Mouse (Mus musculus) CH12.LX (cell line): ENCODE measurements around the gene Ktn1. TPM values are rescaled to one million over a fixed set of nuclear protein-coding genes. Genes with fewer than 3 reads are reported as not detected.
A peak's percentile ranks its signal among the peaks of the same experiment; 100 is the strongest.

Source experiments
- DNase-seq: peaks from one replicate; pipeline ENCODE4 v3.0.0-alpha.2; 2013; ENCODE audit errors: extremely low read depth
- H3K27ac ChIP-seq: 2 replicates; pipeline ENCODE4 v1.5.1; 2012; ENCODE audit warnings: low read depth, mild to moderate bottlenecking, control low read depth, moderate library complexity; ENCODE audit not compliant: insufficient read depth
- H3K27me3 ChIP-seq: replicated peaks from 2 replicates; pipeline ENCODE3; 2012; ENCODE audit warnings: inconsistent platforms
- H3K36me3 ChIP-seq, 2 experiments: replicated peaks in 1 of 2; 2 replicates each; pipeline versions ENCODE3 to v1.6.1; 2012; ENCODE audit warnings: inconsistent platforms in 1 of 2, low read length in 1 of 2, mild to moderate bottlenecking in 1 of 2, mixed read lengths in 1 of 2, moderate library complexity in 1 of 2; ENCODE audit not compliant: control insufficient read depth in 1 of 2, insufficient read depth in 1 of 2
- H3K4me1 ChIP-seq, 2 experiments: 2 replicates each; pipeline ENCODE4 v1.6.1; 2012; ENCODE audit warnings: inconsistent platforms in 1 of 2, moderate library complexity in 1 of 2; ENCODE audit not compliant: insufficient read depth in 2 of 2, control insufficient read depth in 1 of 2
- H3K4me2 ChIP-seq: 2 replicates; pipeline ENCODE4 v1.6.1; 2012; ENCODE audit warnings: low read depth, mild to moderate bottlenecking, control low read depth; ENCODE audit not compliant: poor library complexity, insufficient read depth, severe bottlenecking
- H3K4me3 ChIP-seq, 3 experiments: fragments of 150-350 bp in 1 of 3; sonication (generic) in 1 of 3; replicated peaks in 1 of 3; 2 replicates each; pipeline versions ENCODE3 to v1.5.1; 2011 to 2012; ENCODE audit warnings: low read depth in 2 of 3, low read length in 2 of 3, mild to moderate bottlenecking in 2 of 3, moderate library complexity in 2 of 3, control low read depth in 1 of 3, improper control_type of control experiment in 1 of 3, inconsistent platforms in 1 of 3, mixed read lengths in 1 of 3; ENCODE audit not compliant: poor library complexity in 1 of 3
- H3K79me2 ChIP-seq: replicated peaks from 2 replicates; pipeline ENCODE4 v1.6.1; 2012; ENCODE audit warnings: mild to moderate bottlenecking, moderate library complexity; ENCODE audit not compliant: control insufficient read depth, poor library complexity, insufficient read depth, severe bottlenecking; ENCODE audit errors: extremely low read depth
- H3K9ac ChIP-seq: 2 replicates; pipeline ENCODE4 v1.6.1; 2012; ENCODE audit warnings: low read depth, mild to moderate bottlenecking, control low read depth, moderate library complexity; ENCODE audit not compliant: insufficient read depth
- H3K9me3 ChIP-seq: replicated peaks from 2 replicates; pipeline ENCODE3; 2012; ENCODE audit warnings: low read length, inconsistent platforms, mixed read lengths
- BHLHE40 ChIP-seq: IDR thresholded peaks from 2 replicates; pipeline ENCODE4 v1.6.1; 2011; ENCODE audit warnings: mild to moderate bottlenecking, low read depth, low read length, improper control_type of control experiment
- CHD2 ChIP-seq: IDR thresholded peaks from 2 replicates; pipeline ENCODE4 v1.6.1; 2011; ENCODE audit warnings: low read length, improper control_type of control experiment
- CTCF ChIP-seq, 2 experiments: IDR thresholded peaks in 1 of 2; conservative IDR thresholded peaks in 1 of 2; 2 replicates each; pipeline ENCODE4 v1.5.1; 2011 to 2012; ENCODE audit warnings: low read depth in 2 of 2, low read length in 2 of 2, improper control_type of control experiment in 1 of 2, inconsistent platforms in 1 of 2, mild to moderate bottlenecking in 1 of 2, moderate library complexity in 1 of 2
- ELF1 ChIP-seq: IDR thresholded peaks from 2 replicates; pipeline ENCODE4 v1.6.1; 2014; ENCODE audit warnings: low read depth, mild to moderate bottlenecking, inconsistent platforms, low read length, improper control_type of control experiment
- EP300 ChIP-seq: IDR thresholded peaks from 2 replicates; pipeline ENCODE4 v1.6.1; 2011; ENCODE audit warnings: low read length, improper control_type of control experiment
- ETS1 ChIP-seq: conservative IDR thresholded peaks from 2 replicates; pipeline ENCODE4 v1.6.1; 2012; ENCODE audit warnings: low read depth, mild to moderate bottlenecking, inconsistent platforms, low read length, improper control_type of control experiment, moderate library complexity
- HCFC1 ChIP-seq: IDR thresholded peaks from 2 replicates; pipeline ENCODE4 v1.6.1; 2012; ENCODE audit warnings: low read depth, mild to moderate bottlenecking, inconsistent platforms, low read length, improper control_type of control experiment
- IRF4 ChIP-seq: IDR thresholded peaks from 2 replicates; pipeline ENCODE4 v1.6.1; 2014; ENCODE audit warnings: low read depth, mild to moderate bottlenecking, inconsistent platforms, low read length, improper control_type of control experiment
- JUN ChIP-seq: IDR thresholded peaks from 2 replicates; pipeline ENCODE4 v1.6.1; 2011; ENCODE audit warnings: low read depth, mild to moderate bottlenecking, low read length, improper control_type of control experiment, moderate library complexity; ENCODE audit not compliant: insufficient read depth
- JUND ChIP-seq: conservative IDR thresholded peaks from 2 replicates; pipeline ENCODE4 v1.6.1; 2011; ENCODE audit warnings: low read depth, low read length, improper control_type of control experiment
- MAFK ChIP-seq: IDR thresholded peaks from 2 replicates; pipeline ENCODE4 v1.6.1; 2011; ENCODE audit warnings: low read length, improper control_type of control experiment; ENCODE audit not compliant: insufficient replicate concordance
- MAZ ChIP-seq: IDR thresholded peaks from 2 replicates; pipeline ENCODE4 v1.6.1; 2012; ENCODE audit warnings: low read depth, mild to moderate bottlenecking, inconsistent platforms, low read length, improper control_type of control experiment, moderate library complexity
- MEF2A ChIP-seq: IDR thresholded peaks from 2 replicates; pipeline ENCODE4 v1.6.1; 2014; ENCODE audit warnings: low read depth, mild to moderate bottlenecking, inconsistent platforms, low read length, improper control_type of control experiment, borderline replicate concordance
- MXI1 ChIP-seq: IDR thresholded peaks from 2 replicates; pipeline ENCODE4 v1.6.1; 2011; ENCODE audit warnings: mild to moderate bottlenecking, low read depth, low read length, improper control_type of control experiment
- MYC ChIP-seq: IDR thresholded peaks from 2 replicates; pipeline ENCODE4 v1.6.1; 2011; ENCODE audit warnings: low read depth, mild to moderate bottlenecking, improper control_type of control experiment, low read length
- NRF1 ChIP-seq: IDR thresholded peaks from 2 replicates; pipeline ENCODE4 v1.6.1; 2014; ENCODE audit warnings: low read depth, mild to moderate bottlenecking, inconsistent platforms, low read length, improper control_type of control experiment, moderate library complexity
- PAX5 ChIP-seq: IDR thresholded peaks from 2 replicates; pipeline ENCODE4 v1.6.1; 2012; ENCODE audit warnings: low read length, inconsistent platforms, mixed read lengths
- SIN3A ChIP-seq: IDR thresholded peaks from 2 replicates; pipeline ENCODE4 v1.6.1; 2012; ENCODE audit warnings: low read length, improper control_type of control experiment, inconsistent platforms
- SMC3 ChIP-seq: IDR thresholded peaks from 2 replicates; pipeline ENCODE4 v1.6.1; 2011; ENCODE audit warnings: low read depth, low read length, improper control_type of control experiment
- TBP ChIP-seq: conservative IDR thresholded peaks from 2 replicates; pipeline ENCODE4 v1.6.1; 2011; ENCODE audit warnings: low read depth, low read length, improper control_type of control experiment
- TCF12 ChIP-seq: IDR thresholded peaks from 2 replicates; pipeline ENCODE4 v1.6.1; 2014; ENCODE audit warnings: low read depth, mild to moderate bottlenecking, inconsistent platforms, low read length, improper control_type of control experiment
- USF1 ChIP-seq: IDR thresholded peaks from 2 replicates; pipeline ENCODE4 v1.6.1; 2014; ENCODE audit warnings: low read depth, mild to moderate bottlenecking, inconsistent platforms, low read length, improper control_type of control experiment
- USF2 ChIP-seq: conservative IDR thresholded peaks from 2 replicates; pipeline ENCODE4 v1.6.1; 2011; ENCODE audit warnings: low read depth, low read length, improper control_type of control experiment
- dilution Hi-C: fragments of 300-500 bp; cut with MboI; formaldehyde crosslinking; loops from 2 replicates; pipeline ENCODE4 v1.14.3; 2020; ENCODE audit warnings: low sequenced_read_pairs; ENCODE audit not compliant: extremely low pct_unique_long_range_greater_than_20kb, extremely low pct_ligation_motif_present
- in situ Hi-C: fragments of 300-500 bp; cut with MboI; formaldehyde crosslinking; loops from 3 replicates; pipeline ENCODE4 v1.14.3; 2019; ENCODE audit warnings: low sequenced_read_pairs, low pct_ligation_motif_present, low pct_unique_long_range_greater_than_20kb, mixed read lengths
- polyA plus RNA-seq: library from polyadenylated mRNA; unstranded; fragments of >175 nt; gene quantifications from 2 replicates; pipeline ENCODE4 v1.2.1, GENCODE M21; 2012; ENCODE audit warnings: low read depth; ENCODE audit not compliant: insufficient read length
- total RNA-seq, 2 experiments: library from RNA; depleted of rRNA; stranded (reverse); fragments of 300-350 nt in 1 of 2; fragments of >200 nt in 1 of 2; gene quantifications; 2 replicates each; pipeline ENCODE4 v1.2.3; 2012 to 2014

Gene Ktn1
- total and polyA plus RNA-seq, 3 experiments, result 23.2 to 56.5 (median 25.6) TPM

DNA sequence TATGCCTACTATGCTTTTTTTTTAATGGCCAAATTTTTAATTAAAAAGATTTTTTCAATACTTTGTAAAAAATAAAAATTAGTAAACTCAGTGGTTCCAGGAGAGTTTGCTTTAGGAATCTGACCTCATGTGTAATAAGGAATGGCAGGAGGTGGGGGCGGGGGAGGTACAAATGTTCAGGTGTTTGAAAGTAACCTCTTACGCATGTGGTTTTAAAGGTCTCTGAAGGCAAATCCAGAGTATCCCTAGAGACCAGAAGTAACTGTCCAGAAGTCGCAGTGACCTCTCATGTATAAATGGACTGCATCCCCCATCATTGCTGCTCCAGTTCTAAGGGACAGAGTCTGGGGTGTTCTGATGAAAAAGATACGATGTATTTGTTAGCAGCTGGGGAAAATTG lies 3.0 kb downstream of the Ktn1 start:
- no peak for DNase-seq
- Histone ChIP-seq H3K9me3 (no peaks in the 10 kb centered on the region), H3K36me3 (peaks cover 0 to 10% of the 10 kb centered on the region in 2 experiments), H3K4me3 (no peak overlapping the region), H3K79me2 (peaks cover 42% of the 10 kb centered on the region), H3K27me3 (no peaks in the 10 kb centered on the region), H3K4me2 (peak overlapping the region; percentile 40; the same call in 1 of the 2 replicates), H3K9ac (no peak overlapping the region), H3K27ac (no peak overlapping the region), H3K4me1 (peaks cover 2 to 47% of the 10 kb centered on the region in 2 experiments; a peak in 3 of 4 replicates)
- peak; percentile 28; the same call in 1 of the 2 replicates for TF ChIP-seq BHLHE40
- TF ChIP-seq HCFC1, result no peak
- 0 out of 2 replicates have a peak, but pooled peaks have one; percentile 39 for TF ChIP-seq TCF12
- no peak for TF ChIP-seq NRF1
- peak; percentile 58 for TF ChIP-seq MXI1
- TF ChIP-seq JUN, result peak; percentile 2; the same call in 1 of the 2 replicates
- TF ChIP-seq ETS1, result peak; percentile 22; the same call in 1 of the 2 replicates
- no peak for TF ChIP-seq ELF1
- peak; percentile 42; the same call in 1 of the 2 replicates for TF ChIP-seq MEF2A
- peak; percentile 51; the same call in 1 of the 2 replicates for TF ChIP-seq CHD2
- TF ChIP-seq IRF4, result peak; percentile 16; the same call in 1 of the 2 replicates
- peak; percentile 55; the same call in 1 of the 2 replicates for TF ChIP-seq EP300
- dilution Hi-C loops, result no loop called here
- in situ Hi-C loops, result no loop called here

DNA sequence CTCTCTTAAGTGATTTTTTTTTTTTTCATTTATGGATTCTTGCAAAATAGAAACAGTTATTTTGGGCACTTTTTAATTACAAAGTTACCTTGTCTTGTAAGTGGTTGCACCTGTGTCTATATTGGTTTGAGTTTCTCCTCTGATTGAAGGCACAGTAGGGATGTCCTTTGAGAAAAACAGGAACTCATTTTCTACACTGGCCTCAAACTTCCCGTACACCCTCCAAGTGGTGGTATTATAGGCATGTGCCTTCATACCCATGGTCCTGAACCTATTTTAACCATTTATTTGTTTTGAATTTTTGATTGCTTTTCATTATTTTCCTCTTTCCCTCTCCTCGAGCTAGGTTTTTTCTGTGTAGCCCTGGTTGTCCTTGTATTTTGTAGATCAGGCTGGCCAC lies 7.2 kb downstream of the Ktn1 start:
- in situ Hi-C loops, result no loop called here
- Histone ChIP-seq H3K4me2 (no peak overlapping the region), H3K36me3 (peaks cover 0 to 22% of the 10 kb centered on the region in 2 experiments), H3K27me3 (no peaks in the 10 kb centered on the region)
- dilution Hi-C loops, result no loop called here
- TF ChIP-seq JUND (no peak), PAX5 (no peak), CTCF (conservative IDR thresholded peaks at IDR 0.05 in 1 of 2, IDR thresholded peaks at IDR 0.05 in 1 of 2; ENCODE audit: low read depth in 2 of 2, low read length in 2 of 2) (no peak), MYC (no peak), TBP (no peak), JUN (no peak), USF1 (no peak), SIN3A (no peak), MAZ (no peak), USF2 (no peak), MAFK (no peak), MEF2A (no peak), IRF4 (no peak), SMC3 (no peak), EP300 (no peak)
- TF ChIP-seq, all 38 proteins: peak for 0
- Histone ChIP-seq H3K9ac (no peak overlapping the region), H3K79me2 (peaks cover 53% of the 10 kb centered on the region), H3K27ac (no peak overlapping the region), H3K9me3 (no peaks in the 10 kb centered on the region), H3K4me3 (no peak overlapping the region), H3K4me1 (peaks cover 2 to 44% of the 10 kb centered on the region in 2 experiments; a peak in 3 of 4 replicates)
- DNase-seq, result no peak
